Comparison of ENCODE assay signal across 11 mouse cellular contexts in genomic region chr10:43684247-43685033, GRCm38 (mm10).
DNase-seq lines count a peak whose midpoint lies in the region; ATAC-seq and TF ChIP-seq lines count a peak whose summit lies in the region.
"Had no signal": no experiment of that assay in that cellular context is flagged by ENCODE, and none has a peak within 500 bp of the region (broad histone marks: within the 10 kb centered on the region; RNA-seq: fewer than 3 reads in every experiment).

No protein-coding gene starts in this region.

- H3K27me3 ChIP-seq in lung, embryonic 14.5 days (ENCODE audit: insufficient read depth, low read length), result no peaks in the 10 kb centered on the region
- no peaks in the 10 kb centered on the region for H3K27me3 ChIP-seq in embryonic facial prominence, embryonic 11.5 days (ENCODE audit: control insufficient read depth, insufficient read depth, low read length)
- H3K27me3 ChIP-seq in stomach, embryonic 14.5 days (ENCODE audit: control insufficient read depth, insufficient read depth, low read length), result no peaks in the 10 kb centered on the region
- H3K27me3 ChIP-seq in thymus, adult 2 months (ENCODE audit: control insufficient read depth, insufficient read depth, low read length), result no peaks in the 10 kb centered on the region
- H3K27me3 ChIP-seq in cerebellum, adult 2 months (ENCODE audit: control insufficient read depth, insufficient read depth, low read length), result no peaks in the 10 kb centered on the region

- peak; percentile 60 for DNase-seq in lung, embryonic 14.5 days
- DNase-seq in lung, adult 2 months, result no peak
- DNase-seq in embryonic facial prominence, embryonic 11.5 days (ENCODE audit: low spot score), result peak; percentile 38
- DNase-seq in kidney, postnatal 10 days, result peak; percentile 62
- no peak for DNase-seq in adrenal gland, adult 8-10 months
- no peak for DNase-seq in thymus, adult 2 months
- DNase-seq in cerebellum, adult 2 months, result no peak
- DNase-seq: cerebellum, adult 8-10 months had no signal

- peak; percentile 81; the same call in 1 of the 2 replicates for ATAC-seq in lung, embryonic 14.5 days (ENCODE audit: insufficient read depth)
- ATAC-seq in embryonic facial prominence, embryonic 11.5 days (replicated peaks; ENCODE audit: insufficient number of reproducible peaks, low FRiP score, low TSS enrichment, low read depth), result no peak
- peak; percentile 86 for ATAC-seq in stomach, embryonic 14.5 days (ENCODE audit: insufficient number of reproducible peaks, insufficient read depth, low FRiP score, low read depth)
- ATAC-seq: CD4-positive, CD25-positive, alpha-beta regulatory T cell, adult 4 months; hindbrain, embryonic 16.5 days had no signal

- 38% methylated on average over 12 of the region's 12 CpGs for WGBS in lung, embryonic 14.5 days
- WGBS in lung, adult 2 months, result 61% methylated on average over 12 of the region's 12 CpGs
- 38% methylated on average over 12 of the region's 12 CpGs for WGBS in embryonic facial prominence, embryonic 11.5 days
- WGBS in stomach, embryonic 14.5 days, result 36% methylated on average over 12 of the region's 12 CpGs
- WGBS in thymus, adult 2 months, result 74% methylated on average over 12 of the region's 12 CpGs
- 51% methylated on average over 12 of the region's 12 CpGs for WGBS in cerebellum, adult 2 months

- H3K4me2 ChIP-seq in lung, embryonic 14.5 days, result no peak overlapping the region
- H3K4me2 ChIP-seq in embryonic facial prominence, embryonic 11.5 days (ENCODE audit: low read depth, low read length), result no peak overlapping the region
- H3K4me2 ChIP-seq in stomach, embryonic 14.5 days (replicated peaks; ENCODE audit: low read depth, low read length), result no peak overlapping the region

- no peaks in the 10 kb centered on the region for H3K9me3 ChIP-seq in lung, embryonic 14.5 days (ENCODE audit: low read depth, low read length)
- no peaks in the 10 kb centered on the region for H3K9me3 ChIP-seq in embryonic facial prominence, embryonic 11.5 days (replicated peaks; ENCODE audit: control insufficient read depth, low read length)
- no peaks in the 10 kb centered on the region for H3K9me3 ChIP-seq in stomach, embryonic 14.5 days (ENCODE audit: control insufficient read depth, low read depth, low read length)

- H3K4me3 ChIP-seq in lung, embryonic 14.5 days (ENCODE audit: low read depth, low read length), result no peak overlapping the region
- no peak overlapping the region for H3K4me3 ChIP-seq in lung, adult 2 months (replicated peaks; ENCODE audit: extremely low read depth, low read depth, low read length)
- H3K4me3 ChIP-seq in embryonic facial prominence, embryonic 11.5 days (ENCODE audit: low read depth, low read length), result no peak overlapping the region
- H3K4me3 ChIP-seq in stomach, embryonic 14.5 days (ENCODE audit: low read depth, low read length), result no peak overlapping the region
- H3K4me3 ChIP-seq in thymus, adult 2 months (ENCODE audit: control insufficient read depth, insufficient read depth, low read length), result no peak overlapping the region
- no peak overlapping the region for H3K4me3 ChIP-seq in cerebellum, adult 2 months (replicated peaks; ENCODE audit: insufficient read depth, low read depth, low read length)

- H3K9ac ChIP-seq in lung, embryonic 14.5 days, result no peak overlapping the region
- no peak overlapping the region for H3K9ac ChIP-seq in embryonic facial prominence, embryonic 11.5 days (replicated peaks; ENCODE audit: low read length)
- no peak overlapping the region for H3K9ac ChIP-seq in stomach, embryonic 14.5 days (replicated peaks; ENCODE audit: low read depth, low read length)

- H3K4me1 ChIP-seq in lung, embryonic 14.5 days (ENCODE audit: insufficient read depth), result peaks cover 7% of the 10 kb centered on the region
- peaks cover 6% of the 10 kb centered on the region for H3K4me1 ChIP-seq in lung, adult 2 months (ENCODE audit: control insufficient read depth, insufficient read depth, low read length)
- H3K4me1 ChIP-seq in embryonic facial prominence, embryonic 11.5 days (ENCODE audit: control insufficient read depth, insufficient read depth, low read length), result no peaks in the 10 kb centered on the region
- peaks cover 8% of the 10 kb centered on the region; the same call in 1 of the 2 replicates for H3K4me1 ChIP-seq in stomach, embryonic 14.5 days (ENCODE audit: control insufficient read depth, insufficient read depth, low read length)
- H3K4me1 ChIP-seq in thymus, adult 2 months (replicated peaks; ENCODE audit: control insufficient read depth, insufficient read depth, low read length), result peaks cover 6% of the 10 kb centered on the region; the same call in 1 of the 2 replicates
- no peaks in the 10 kb centered on the region for H3K4me1 ChIP-seq in cerebellum, adult 2 months (ENCODE audit: control insufficient read depth, insufficient read depth, low read length)

- no peak for TF ChIP-seq POLR2A in lung, adult 2 months (IDR thresholded peaks at IDR 0.05; ENCODE audit: borderline replicate concordance, extremely low read depth, low read depth, low read length)
- no peak for TF ChIP-seq POLR2A in thymus, adult 2 months (IDR thresholded peaks at IDR 0.05; ENCODE audit: control insufficient read depth, extremely low read depth, insufficient read depth, low read length, poor library complexity)
- no peak for TF ChIP-seq POLR2A in cerebellum, adult 2 months (IDR thresholded peaks at IDR 0.05; ENCODE audit: borderline replicate concordance, insufficient read depth, low read length)

- peak overlapping the region; percentile 51 for H3K27ac ChIP-seq in lung, embryonic 14.5 days (ENCODE audit: low read depth)
- no peak overlapping the region for H3K27ac ChIP-seq in embryonic facial prominence, embryonic 11.5 days (replicated peaks; ENCODE audit: low read depth, low read length)
- peak overlapping the region; percentile 56; the same call in 1 of the 2 replicates for H3K27ac ChIP-seq in stomach, embryonic 14.5 days (ENCODE audit: low read length)
- no peak overlapping the region; the same call in 1 of the 2 replicates for H3K27ac ChIP-seq in thymus, adult 2 months (ENCODE audit: control insufficient read depth, insufficient read depth, low read length)
- H3K27ac ChIP-seq in cerebellum, adult 2 months (ENCODE audit: insufficient read depth, low read length), result no peak overlapping the region

- no peaks in the 10 kb centered on the region for H3K36me3 ChIP-seq in lung, embryonic 14.5 days (ENCODE audit: insufficient read depth)
- H3K36me3 ChIP-seq in embryonic facial prominence, embryonic 11.5 days (replicated peaks; ENCODE audit: control insufficient read depth, insufficient read depth, low read depth, low read length), result no peaks in the 10 kb centered on the region
- no peaks in the 10 kb centered on the region for H3K36me3 ChIP-seq in stomach, embryonic 14.5 days (ENCODE audit: control insufficient read depth, insufficient read depth, low read length)
- H3K36me3 ChIP-seq in thymus, adult 2 months (ENCODE audit: control insufficient read depth, insufficient read depth, low read length), result no peaks in the 10 kb centered on the region

- no peak for TF ChIP-seq CTCF in lung, embryonic 14.5 days (IDR thresholded peaks at IDR 0.05; ENCODE audit: low read depth)
- no peak for TF ChIP-seq CTCF in lung, adult 2 months (IDR thresholded peaks at IDR 0.05; ENCODE audit: insufficient read depth, low read length)
- no peak for TF ChIP-seq CTCF in thymus, adult 2 months (IDR thresholded peaks at IDR 0.05; ENCODE audit: borderline replicate concordance, control insufficient read depth, extremely low read depth, insufficient read depth, low read length, poor library complexity)
- TF ChIP-seq CTCF in cerebellum, adult 2 months (IDR thresholded peaks at IDR 0.05; ENCODE audit: borderline replicate concordance, insufficient read depth, low read depth, low read length), result no peak

Comparison
In these comparisons a context has a peak if more than half of its experiments do, and no peak if none do; other contexts are left out.
1. DNase-seq: peak in lung, embryonic 14.5 days (single experiment), embryonic facial prominence, embryonic 11.5 days (single experiment) and kidney, postnatal 10 days (single experiment); none in lung, adult 2 months (single experiment), adrenal gland, adult 8-10 months (single experiment), thymus, adult 2 months (single experiment) and cerebellum, adult 2 months (0 of 2).
2. H3K27ac ChIP-seq: peak in lung, embryonic 14.5 days (single experiment) and stomach, embryonic 14.5 days (single experiment); none in embryonic facial prominence, embryonic 11.5 days (single experiment), thymus, adult 2 months (single experiment) and cerebellum, adult 2 months (single experiment).